Mouse (Mus musculus) hematopoietic stem cell, adult 5-6 weeks (primary cell): ENCODE results near the gene Ccdc24. TPM values are rescaled to one million over a fixed set of nuclear protein-coding genes. Genes with fewer than 3 reads are reported as not detected.

Experiments
- ATAC-seq, 2 experiments: fragments of 125-278 bp in 1 of 2; replicated peaks in 1 of 2; 2 replicates each; pipeline ENCODE4 v1.8.0; 2016 to 2017; ENCODE audit warnings: inconsistent platforms in 2 of 2, mild to moderate bottlenecking in 2 of 2, moderate number of reproducible peaks in 2 of 2, low read depth in 1 of 2, moderate TSS enrichment in 1 of 2; ENCODE audit not compliant: low FRiP score in 2 of 2, poor library complexity in 2 of 2, severe bottlenecking in 2 of 2, insufficient read depth in 1 of 2, low TSS enrichment in 1 of 2
- total RNA-seq: library from RNA; stranded (forward); fragments of 172-1452, 232-1000 nt; gene quantifications from 2 replicates; pipeline ENCODE4 v1.2.3, GENCODE M21; 2017

Ccdc24 gene
- total RNA-seq, 1 experiment from 2014 or later: not detected

- no peak for ATAC-seq
Measured at GRCm38 (mm10) chr4:117870437-117870836, 1.9 kb downstream of the Ccdc24 start.

- ATAC-seq: no peak
Measured at GRCm38 (mm10) chr4:117869317-117869716, 3.0 kb downstream of the Ccdc24 start.

- ATAC-seq: peak; percentile 51 to 55; a peak in 2 of 4 replicates
Measured at GRCm38 (mm10) chr4:117867823-117868222, 4.5 kb downstream of the Ccdc24 start.

GRCm38 (mm10) chr4:117867000-117867399, 5.4 kb downstream of the Ccdc24 start:
- ATAC-seq: peak in 1 of 2 experiments; percentile 12; a peak in 1 of 4 replicates

GRCm38 (mm10) chr4:117866083-117866482, 6.3 kb downstream of the Ccdc24 start:
- peak; percentile 36 to 39; a peak in 3 of 4 replicates for ATAC-seq

GRCm38 (mm10) chr4:117862823-117863222, 9.5 kb downstream of the Ccdc24 start:
- ATAC-seq: no peak

- ATAC-seq: no peak
Measured at GRCm38 (mm10) chr4:117860570-117860969, 11.8 kb downstream of the Ccdc24 start.

- peak; percentile 32 to 57; a peak in 2 of 4 replicates for ATAC-seq
Measured at GRCm38 (mm10) chr4:117858794-117859193, 13.6 kb downstream of the Ccdc24 start.

- ATAC-seq: no peak
Measured at GRCm38 (mm10) chr4:117855146-117855545, 17.2 kb downstream of the Ccdc24 start.

GRCm38 (mm10) chr4:117852152-117852868, 20.0 kb downstream of the Ccdc24 start:
- ATAC-seq: no peak

GRCm38 (mm10) chr4:117850871-117851270, 21.5 kb downstream of the Ccdc24 start:
- no peak for ATAC-seq

- no peak for ATAC-seq
Measured at GRCm38 (mm10) chr4:117850176-117850575, 22.2 kb downstream of the Ccdc24 start.

- no peak for ATAC-seq
Measured at GRCm38 (mm10) chr4:117849506-117849905, 22.9 kb downstream of the Ccdc24 start.

GRCm38 (mm10) chr4:117849063-117849462, 23.3 kb downstream of the Ccdc24 start:
- no peak for ATAC-seq

- no peak for ATAC-seq
Measured at GRCm38 (mm10) chr4:117847011-117847410, 25.3 kb downstream of the Ccdc24 start.

GRCm38 (mm10) chr4:117846261-117846660, 26.1 kb downstream of the Ccdc24 start:
- no peak for ATAC-seq

- ATAC-seq: no peak
Measured at GRCm38 (mm10) chr4:117845316-117845715, 27.0 kb downstream of the Ccdc24 start.

GRCm38 (mm10) chr4:117844467-117844866, 27.9 kb downstream of the Ccdc24 start:
- ATAC-seq: no peak

GRCm38 (mm10) chr4:117843101-117843500, 29.3 kb downstream of the Ccdc24 start:
- ATAC-seq: no peak
